Mouse (Mus musculus): ENCODE data around the gene Rnf169.
A peak's percentile ranks its signal among the peaks of the same experiment; 100 is the strongest.

The Rnf169 gene

DNA sequence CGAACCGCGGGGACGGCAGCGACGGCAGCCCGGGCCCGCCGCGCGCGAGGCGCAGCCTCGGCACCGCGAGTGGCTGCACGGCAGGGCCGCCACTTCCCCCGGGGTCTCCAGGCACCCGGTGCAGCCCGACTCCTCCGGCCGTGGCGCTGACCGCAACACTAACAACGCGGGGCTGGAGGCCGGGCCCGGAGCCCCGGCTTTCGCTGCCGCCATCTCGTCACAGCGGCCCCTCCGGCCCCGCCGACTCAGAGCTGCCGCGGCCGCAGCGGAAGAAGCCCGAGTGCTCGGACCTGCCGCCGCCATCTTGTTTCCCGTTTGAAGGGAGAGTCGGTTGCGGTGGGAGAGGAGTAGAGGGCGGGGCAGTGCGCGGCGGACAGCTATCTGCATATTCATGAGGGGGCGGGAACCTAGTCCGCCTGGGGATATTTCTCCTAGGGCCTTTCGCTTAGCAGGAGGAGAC lies at the start of gene Rnf169:
Gene Rnf169, minus strand, starts transcription at position 317 of the 460 bp plus-strand sequence.
- DNase-seq (ENCODE audit: low read depth) = peak; percentile 87

- peak; percentile 43 for DNase-seq (ENCODE audit: low read depth)
Measured at GRCm38 (mm10) chr7:100029307-100029706, 49.1 kb upstream of the Rnf169 start.

DNA sequence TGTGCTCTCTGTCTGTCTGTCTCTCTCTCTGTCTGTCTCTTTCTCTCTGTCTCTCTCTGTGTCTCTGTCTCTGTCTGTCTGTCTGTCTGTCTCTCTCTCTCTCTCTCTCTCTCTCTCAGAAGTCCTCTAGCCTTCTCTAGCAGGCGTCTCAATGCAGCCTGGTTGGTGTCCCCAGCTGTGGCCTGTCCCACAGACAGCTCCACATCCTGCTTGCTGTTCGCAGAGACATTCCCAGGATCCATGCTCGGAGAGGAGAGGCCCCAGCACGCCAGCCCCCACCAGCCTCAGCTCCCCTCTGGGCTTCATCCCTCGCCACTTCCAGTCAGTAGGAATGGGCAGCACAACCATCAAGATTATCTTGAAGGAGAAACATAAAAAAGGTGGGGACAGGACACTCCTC lies 47.1 kb upstream of the Rnf169 start:
- no peak for DNase-seq (ENCODE audit: low read depth)

DNA sequence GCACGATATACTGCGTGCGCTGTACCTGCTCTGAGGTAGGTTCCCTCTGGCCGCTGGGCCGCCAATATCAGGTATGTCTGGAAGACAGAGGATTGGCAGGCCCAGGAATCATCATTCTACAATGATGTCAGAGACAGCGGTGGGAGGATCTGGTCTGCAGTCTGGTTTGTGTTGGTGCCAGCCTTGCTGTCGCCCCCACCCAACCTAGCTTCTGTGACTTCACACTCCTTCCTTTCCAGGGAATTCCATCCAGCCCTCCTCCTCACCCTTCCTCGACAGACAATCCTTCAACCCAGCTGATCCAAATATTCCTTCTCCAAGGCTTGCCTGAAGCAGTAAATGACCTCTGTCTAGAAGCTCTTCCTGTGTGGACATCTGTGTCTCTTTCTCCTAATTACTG lies 36.8 kb upstream of the Rnf169 start:
- no peak for DNase-seq (ENCODE audit: low read depth)

DNA sequence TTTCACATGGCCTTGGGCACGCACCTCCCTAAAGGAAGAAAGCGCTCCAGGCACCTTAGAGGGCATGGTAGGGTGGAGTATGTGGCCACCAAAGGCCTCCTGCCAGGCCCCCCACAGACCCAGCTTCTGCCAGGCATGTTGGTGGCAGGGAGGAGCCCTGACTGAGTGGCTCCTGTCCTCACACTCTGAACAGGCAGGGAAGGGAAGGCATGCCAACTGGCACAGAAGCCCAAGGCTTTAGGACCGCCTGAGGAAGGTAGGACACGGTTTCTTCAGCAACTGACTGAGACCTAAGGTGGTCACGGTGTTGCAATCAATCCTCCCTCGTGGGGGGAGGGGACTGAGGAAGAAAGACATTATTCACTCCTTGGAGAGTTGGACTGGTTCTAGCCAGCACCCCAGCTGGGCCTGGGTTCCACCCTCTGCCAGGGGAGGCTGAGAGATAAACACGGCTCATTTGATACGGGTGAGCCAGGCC lies 33.9 kb upstream of the Rnf169 start:
- no peak for DNase-seq (ENCODE audit: low read depth)

DNA sequence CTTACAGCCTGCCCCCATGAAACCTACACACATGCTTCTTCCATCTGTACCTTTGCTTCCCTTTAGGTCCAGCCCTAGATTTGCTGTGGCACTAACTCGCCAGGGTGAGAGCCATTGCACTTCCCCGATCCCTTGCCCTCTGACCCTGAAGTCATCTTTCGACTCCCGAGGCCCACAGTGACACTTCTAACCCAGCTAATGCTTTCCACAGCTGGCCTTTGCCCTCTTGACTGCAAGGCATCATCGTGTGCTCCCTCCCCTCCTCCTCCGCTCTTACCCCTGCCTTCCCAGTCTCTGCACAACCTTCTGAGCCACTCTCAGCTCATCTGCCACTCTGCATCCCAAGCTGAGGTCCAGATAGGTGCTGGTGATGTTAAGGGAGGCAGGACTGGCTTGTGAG lies 32.3 kb upstream of the Rnf169 start:
- no peak for DNase-seq (ENCODE audit: low read depth)

GRCm38 (mm10) chr7:100012085-100012484 lies 31.8 kb upstream of the Rnf169 start:
- DNase-seq (ENCODE audit: low read depth) = no peak

DNA sequence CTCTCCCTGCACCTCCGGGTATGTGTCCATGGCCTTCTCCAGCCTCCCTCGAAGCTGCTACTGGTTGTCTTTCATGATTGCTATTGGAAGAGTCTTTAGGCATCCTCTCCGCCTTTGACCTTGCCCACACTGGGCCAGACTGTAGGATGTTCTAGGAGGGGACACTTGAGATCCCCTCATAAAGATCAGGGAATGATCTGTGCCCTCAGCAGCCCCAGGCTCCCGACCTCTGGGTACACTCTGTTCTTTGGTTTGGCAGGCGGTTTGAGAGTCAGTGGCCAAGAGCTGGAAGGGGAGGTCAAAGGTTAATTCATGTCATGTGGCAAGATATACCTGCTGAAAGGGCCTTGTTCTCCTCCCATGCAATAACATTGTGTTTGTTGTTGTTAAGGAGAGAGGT lies 30.5 kb upstream of the Rnf169 start:
- no peak for DNase-seq (ENCODE audit: low read depth)

GRCm38 (mm10) chr7:100009640-100010039 lies 29.4 kb upstream of the Rnf169 start:
- peak; percentile 63 for DNase-seq (ENCODE audit: low read depth)

- DNase-seq (ENCODE audit: low read depth) = no peak
Measured at GRCm38 (mm10) chr7:100008765-100009164, 28.5 kb upstream of the Rnf169 start.

DNA sequence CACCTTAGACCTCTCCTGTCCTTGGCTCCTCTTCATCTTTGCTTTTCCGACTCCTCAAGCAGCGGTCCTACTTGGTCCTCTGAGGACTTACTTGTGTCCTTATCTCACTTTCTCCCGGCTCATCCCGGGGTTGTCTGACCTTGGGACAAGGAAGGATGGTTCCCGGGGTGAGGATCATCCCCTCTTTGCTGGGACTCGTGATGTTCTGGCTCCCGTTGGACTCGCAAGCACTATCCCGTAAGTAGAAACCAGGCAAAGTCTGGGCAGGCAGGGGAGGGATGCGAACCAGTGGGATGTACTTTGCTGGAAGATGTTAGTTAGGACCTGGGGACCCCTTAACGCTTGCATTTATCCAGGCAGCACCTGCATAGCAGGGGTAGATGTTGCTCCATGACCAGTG lies 26.2 kb upstream of the Rnf169 start:
- DNase-seq (ENCODE audit: low read depth) = no peak

- no peak for DNase-seq (ENCODE audit: low read depth)
Measured at GRCm38 (mm10) chr7:100005790-100006189, 25.5 kb upstream of the Rnf169 start, which contains the start of gene Chrdl2. Chrdl2 (plus strand) TSS chr7:100006172.

DNA sequence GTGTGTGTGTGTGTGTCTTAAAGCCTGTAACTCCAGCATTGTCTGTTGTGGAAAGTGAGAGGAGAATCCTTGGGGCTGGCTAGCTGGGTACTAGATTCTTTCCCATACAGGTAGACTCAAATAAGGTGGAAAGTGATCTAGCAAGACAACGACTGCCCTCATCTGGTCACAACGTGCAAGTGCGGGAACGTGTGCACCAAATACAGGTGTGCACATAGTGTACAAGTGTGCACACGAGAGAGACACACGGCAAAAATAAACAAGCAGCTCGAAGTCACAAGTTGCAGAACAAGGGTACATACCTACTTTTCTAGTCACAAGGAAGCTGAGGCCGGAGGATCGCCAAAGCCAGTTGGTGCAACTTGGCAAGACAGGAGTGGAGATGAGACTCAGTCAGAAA lies 23.5 kb upstream of the Rnf169 start:
- DNase-seq (ENCODE audit: low read depth) = no peak

GRCm38 (mm10) chr7:99998668-99999067 lies 18.4 kb upstream of the Rnf169 start:
- DNase-seq (ENCODE audit: low read depth) = no peak

GRCm38 (mm10) chr7:99995186-99995585 lies 14.9 kb upstream of the Rnf169 start:
- DNase-seq (ENCODE audit: low read depth) = no peak

DNA sequence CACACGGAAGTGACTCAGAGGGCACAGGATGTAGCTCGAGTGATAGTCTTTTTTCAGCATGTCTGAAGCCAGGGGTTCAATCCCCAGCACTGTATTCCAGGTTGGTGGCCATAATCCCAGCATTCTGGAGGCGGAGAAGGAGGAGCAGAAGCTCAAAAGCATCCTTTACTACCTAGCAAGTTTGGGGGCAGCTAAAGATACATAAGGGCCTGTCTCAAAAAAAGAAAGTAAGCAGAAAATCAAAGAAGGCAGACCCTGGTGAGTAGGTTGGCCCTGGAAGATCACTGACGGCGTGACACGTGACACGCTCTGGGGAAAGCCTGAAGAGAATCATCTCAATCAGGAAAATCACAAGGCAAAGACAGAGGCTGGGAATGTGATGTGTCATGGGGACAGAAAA lies 12.9 kb upstream of the Rnf169 start:
- no peak for DNase-seq (ENCODE audit: low read depth)

- DNase-seq (ENCODE audit: low read depth) = no peak
Measured at GRCm38 (mm10) chr7:99990990-99991707, 10.9 kb upstream of the Rnf169 start.

DNA sequence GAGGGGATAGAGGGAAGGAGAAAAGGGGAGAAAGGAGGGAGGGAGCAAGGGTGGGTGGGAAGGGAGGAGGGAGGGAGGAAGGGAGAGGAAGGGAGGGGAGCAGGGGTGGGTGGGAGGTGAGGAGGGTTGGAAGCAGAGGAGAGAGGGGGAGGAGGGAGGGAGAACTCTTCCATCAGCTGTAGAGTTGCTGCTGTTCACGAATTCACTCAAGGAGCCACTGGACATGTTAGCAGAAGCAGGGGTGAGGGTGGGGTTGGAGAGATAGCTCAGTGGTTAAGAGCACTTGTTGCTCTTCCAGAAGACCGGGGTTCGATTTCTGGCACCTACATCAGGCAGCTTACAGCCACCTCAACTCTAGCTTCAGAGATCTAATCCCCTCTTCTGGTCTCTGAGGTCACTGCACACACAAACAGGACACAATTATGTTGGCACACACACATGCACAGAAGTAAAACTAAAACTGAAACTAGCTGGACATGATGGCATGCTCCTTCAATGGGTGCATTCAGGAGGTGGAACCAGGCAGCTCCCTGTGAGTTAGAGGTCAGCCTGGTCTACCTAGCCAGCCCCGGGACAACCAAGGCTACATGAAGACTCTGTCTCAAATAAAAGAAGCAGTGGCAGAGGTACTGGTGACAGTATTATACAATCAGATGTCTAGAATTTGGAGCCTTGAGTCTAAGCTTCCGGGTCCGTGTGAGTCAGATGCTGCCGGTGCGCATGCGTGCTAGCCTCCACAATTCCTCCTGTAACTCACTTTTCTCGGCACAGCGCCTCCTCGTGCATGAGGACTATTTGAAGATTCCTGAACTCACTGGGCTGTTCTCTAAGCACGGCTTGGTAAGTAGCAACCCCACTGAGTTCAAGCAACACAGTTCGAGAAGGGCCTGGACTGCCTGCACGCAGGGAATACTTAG lies 9.9 kb upstream of the Rnf169 start:
- DNase-seq (ENCODE audit: low read depth) = no peak

DNA sequence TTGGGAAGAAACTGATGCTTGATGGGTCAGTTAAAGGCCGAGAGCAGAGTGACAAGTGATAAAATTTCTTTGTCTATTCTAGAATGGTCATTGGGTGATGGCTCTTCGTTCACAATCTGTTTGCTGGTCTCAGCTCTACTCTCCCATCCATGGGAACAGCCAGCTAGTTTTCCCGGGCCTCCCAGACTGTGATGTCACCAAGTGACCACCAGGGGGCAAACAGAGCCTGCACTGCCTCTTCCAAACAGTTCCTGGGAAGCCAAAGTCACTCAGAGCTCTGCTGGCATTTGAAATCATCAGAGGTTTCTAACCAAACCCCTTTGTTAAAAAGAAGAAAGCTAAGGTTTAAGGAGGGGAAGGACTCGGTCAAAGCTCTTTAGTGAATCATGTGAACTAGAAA lies 8.5 kb upstream of the Rnf169 start:
- no peak for DNase-seq (ENCODE audit: low read depth)

DNA sequence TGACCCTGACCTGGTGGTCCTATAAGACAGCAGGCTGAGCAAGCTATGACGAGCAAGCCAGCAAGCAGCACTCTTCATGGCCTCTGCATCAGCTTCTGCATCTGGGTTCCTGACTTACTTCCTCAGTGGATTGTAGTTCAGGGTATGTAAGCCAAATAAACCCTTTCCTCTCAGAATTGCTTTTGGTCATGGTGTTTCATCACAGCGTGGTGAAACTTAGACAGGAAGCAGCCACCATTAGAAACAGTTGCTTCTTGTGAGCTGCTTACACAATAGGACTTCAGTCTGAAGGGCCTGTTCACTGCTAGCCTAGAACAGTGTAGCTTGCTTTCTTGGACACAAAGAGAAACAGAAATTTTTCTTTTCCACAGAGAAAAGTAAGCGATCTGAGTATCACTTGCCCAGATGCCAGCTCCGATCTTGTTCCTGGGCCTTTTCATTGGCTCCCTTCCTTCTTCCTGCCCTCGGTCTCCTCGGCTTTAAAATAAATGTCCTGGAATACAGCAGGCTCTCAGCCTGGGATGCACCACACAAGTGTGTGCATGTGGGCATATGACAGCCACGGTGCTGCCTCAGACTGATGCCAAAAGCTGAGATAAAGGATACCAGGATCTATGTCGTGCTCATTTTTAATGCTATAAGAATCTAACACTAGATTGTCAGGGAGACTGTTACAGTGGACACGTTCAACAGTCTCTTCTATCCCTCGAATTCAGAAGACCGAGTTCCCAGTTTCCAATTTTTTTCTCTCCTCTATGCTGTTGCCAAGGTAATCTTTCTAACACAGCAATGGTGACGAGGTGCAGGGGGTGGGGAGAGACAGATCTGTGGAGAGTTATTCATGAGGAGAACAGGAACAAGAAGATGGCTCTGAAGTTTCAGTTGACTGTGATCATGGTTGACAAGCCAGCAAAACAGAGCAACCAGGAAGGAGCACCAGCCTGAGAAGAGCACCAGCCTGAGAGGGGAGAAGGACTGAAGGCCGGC lies 2.3 kb upstream of the Rnf169 start:
- DNase-seq (ENCODE audit: low read depth) = no peak

GRCm38 (mm10) chr7:99981311-99981710 lies 1.1 kb upstream of the Rnf169 start:
- DNase-seq (ENCODE audit: low read depth) = no peak
